Mouse (Mus musculus) limb, embryonic 14.5 days (tissue): ENCODE measurements around the gene Zbtb16. TPM values are rescaled to one million over a fixed set of nuclear protein-coding genes. Genes with fewer than 3 reads are reported as not detected.

Source experiments
- ATAC-seq: fragments of 200-750 bp; cut with Nextera tagmentation; 2 replicates; pipeline ENCODE4 v1.8.0; 2017; ENCODE audit warnings: low read depth, moderate number of reproducible peaks, moderate TSS enrichment; ENCODE audit not compliant: low FRiP score
- DNase-seq: peaks from one replicate; pipeline ENCODE4 v3.0.0-alpha.2; 2015; ENCODE audit warnings: low spot score
- H3K27ac ChIP-seq: fragments of 300-500 bp; sonication (generic); replicated peaks from 2 replicates; pipeline ENCODE4 v1.5.1; 2014; ENCODE audit warnings: low read depth, mild to moderate bottlenecking, low read length, moderate library complexity, mixed read lengths
- H3K27me3 ChIP-seq: fragments of 300-500 bp; sonication (generic); 2 replicates; pipeline ENCODE4 v1.6.1; 2014; ENCODE audit warnings: low read length, mixed read lengths; ENCODE audit not compliant: control insufficient read depth, insufficient read depth
- H3K36me3 ChIP-seq: fragments of 300-500 bp; sonication (generic); 2 replicates; pipeline ENCODE4 v1.6.1; 2014; ENCODE audit warnings: mild to moderate bottlenecking, low read length, moderate library complexity, mixed read lengths; ENCODE audit not compliant: control insufficient read depth, insufficient read depth
- H3K4me1 ChIP-seq: fragments of 300-500 bp; sonication (generic); 2 replicates; pipeline ENCODE4 v1.6.1; 2014; ENCODE audit warnings: antibody characterized with exemption, low read length, mixed read lengths; ENCODE audit not compliant: control insufficient read depth, insufficient read depth
- H3K4me2 ChIP-seq: fragments of 300-500 bp; sonication (generic); replicated peaks from 2 replicates; pipeline ENCODE4 v1.6.1; 2014; ENCODE audit warnings: low read depth, mild to moderate bottlenecking, low read length, moderate library complexity; ENCODE audit not compliant: severe bottlenecking
- H3K4me3 ChIP-seq: fragments of 300-500 bp; sonication (generic); replicated peaks from 2 replicates; pipeline ENCODE4 v1.5.1; 2014; ENCODE audit warnings: low read length
- H3K9ac ChIP-seq: fragments of 300-500 bp; sonication (generic); 2 replicates; pipeline ENCODE4 v1.6.1; 2014; ENCODE audit warnings: mild to moderate bottlenecking, low read depth, low read length, moderate library complexity; ENCODE audit not compliant: severe bottlenecking
- H3K9me3 ChIP-seq: fragments of 300-500 bp; sonication (generic); 2 replicates; pipeline ENCODE4 v1.6.1; 2016; ENCODE audit warnings: low read length; ENCODE audit not compliant: control insufficient read depth
- POLR2A ChIP-seq: fragments of 200-500 bp; IDR thresholded peaks from 2 replicates; pipeline ENCODE4 v1.8.0; 2012; ENCODE audit warnings: inconsistent platforms, mild to moderate bottlenecking, moderate library complexity, borderline replicate concordance; ENCODE audit not compliant: insufficient read depth, insufficient read length; ENCODE audit errors: extremely low read depth
- WGBS: fragments of 180-500 bp; shearing (Covaris S2); extraction: QIAGEN DNeasy Blood & Tissue Kit; methylation state at CpG from one replicate; pipeline ENCODE4 v1.1.7; 2014; 5-methylcytosine and 5-hydroxymethylcytosine counted together
- polyA plus RNA-seq, 2 experiments: library from polyadenylated mRNA; depleted of rRNA in 1 of 2; stranded (reverse) in 1 of 2; unstranded in 1 of 2; fragments of >200 nt; fragmentation: Nextera tagmentation in 1 of 2; extraction: Ambion mirVana in 1 of 2; gene quantifications; 2 replicates each; pipeline versions ENCODE4 v1.2.1 to v1.2.3; 2012 to 2014

Zbtb16 gene
- polyA plus RNA-seq, 2 experiments, result 0.91 to 1.9 TPM

GRCm38 (mm10) chr9:48817907-48818306, 18.1 kb downstream of the Zbtb16 start:
- Histone ChIP-seq H3K4me2 (no peak overlapping the region), H3K27me3 (peaks cover 11% of the 10 kb centered on the region; the same call in 1 of the 2 replicates), H3K27ac (no peak overlapping the region), H3K36me3 (no peaks in the 10 kb centered on the region), H3K9me3 (no peaks in the 10 kb centered on the region), H3K4me1 (peaks cover 15% of the 10 kb centered on the region), H3K4me3 (no peak overlapping the region), H3K9ac (no peak overlapping the region)
- ATAC-seq (no peak), DNase-seq (no peak)
- 78% methylated on average over 4 of the region's 4 CpGs for WGBS
- TF ChIP-seq POLR2A, result no peak

- Histone ChIP-seq H3K27ac (no peak overlapping the region), H3K27me3 (peaks cover 11% of the 10 kb centered on the region; the same call in 1 of the 2 replicates), H3K4me1 (peaks cover 10% of the 10 kb centered on the region), H3K9ac (no peak overlapping the region), H3K9me3 (no peaks in the 10 kb centered on the region), H3K4me2 (no peak overlapping the region), H3K36me3 (no peaks in the 10 kb centered on the region), H3K4me3 (no peak overlapping the region)
- no peak for TF ChIP-seq POLR2A
- ATAC-seq, result no peak
- DNase-seq, result no peak
- 84% methylated on average over 7 of the region's 7 CpGs for WGBS
These were observed 18.6 kb downstream of the Zbtb16 start for GRCm38 (mm10) chr9:48817399-48817793.

GRCm38 (mm10) chr9:48816678-48817398, 19.2 kb downstream of the Zbtb16 start:
- Histone ChIP-seq H3K36me3 (no peaks in the 10 kb centered on the region), H3K4me1 (peaks cover 7% of the 10 kb centered on the region), H3K4me3 (no peak overlapping the region), H3K4me2 (no peak overlapping the region), H3K9me3 (no peaks in the 10 kb centered on the region), H3K9ac (no peak overlapping the region), H3K27me3 (peaks cover 11% of the 10 kb centered on the region; the same call in 1 of the 2 replicates), H3K27ac (no peak overlapping the region)
- 60% methylated on average over 10 of the region's 10 CpGs for WGBS
- no peak for TF ChIP-seq POLR2A
- ATAC-seq, result no peak
- no peak for DNase-seq

GRCm38 (mm10) chr9:48816157-48816556, 19.9 kb downstream of the Zbtb16 start:
- 93% methylated on average over 9 of the region's 9 CpGs for WGBS
- Histone ChIP-seq H3K4me3 (no peak overlapping the region), H3K36me3 (no peaks in the 10 kb centered on the region), H3K4me2 (no peak overlapping the region), H3K4me1 (peaks cover 4% of the 10 kb centered on the region), H3K9ac (no peak overlapping the region), H3K27me3 (peaks cover 11% of the 10 kb centered on the region; the same call in 1 of the 2 replicates), H3K27ac (no peak overlapping the region), H3K9me3 (no peaks in the 10 kb centered on the region)
- TF ChIP-seq POLR2A, result no peak
- ATAC-seq (no peak), DNase-seq (no peak)

- H3K36me3 ChIP-seq, result no peaks in the 10 kb centered on the region
- H3K9ac ChIP-seq, result no peak overlapping the region
- no peaks in the 10 kb centered on the region for H3K9me3 ChIP-seq
- DNase-seq (no peak), ATAC-seq (no peak)
- peaks cover 3% of the 10 kb centered on the region; the same call in 1 of the 2 replicates for H3K27me3 ChIP-seq
- no peaks in the 10 kb centered on the region for H3K4me1 ChIP-seq
- TF ChIP-seq POLR2A, result no peak
- no peak overlapping the region for H3K27ac ChIP-seq
- WGBS, result 82% methylated on average over 12 of the region's 12 CpGs
- no peak overlapping the region for H3K4me3 ChIP-seq
- H3K4me2 ChIP-seq, result no peak overlapping the region
These were observed 21.0 kb downstream of the Zbtb16 start for GRCm38 (mm10) chr9:48814881-48815495.
